Comparison of ENCODE assay signal across 8 mouse cellular contexts in genomic region chr11:51635127-51635524, GRCm38 (mm10). TPM values are rescaled to one million over a fixed set of nuclear protein-coding genes. Genes with fewer than 3 reads are reported as not detected.
A peak's percentile ranks its signal among the peaks of the same experiment; 100 is the strongest.
DNase-seq lines count a peak whose midpoint lies in the region; ATAC-seq and TF ChIP-seq lines count a peak whose summit lies in the region.

No protein-coding gene starts in this region.

- no peak for ATAC-seq in megakaryocyte, adult 5-6 weeks (ENCODE audit: poor library complexity, severe bottlenecking)
- no peak for ATAC-seq in forebrain, embryonic 11.5 days (replicated peaks; ENCODE audit: low FRiP score)
- ATAC-seq in limb, embryonic 13.5 days (ENCODE audit: low FRiP score, low read depth): no peak

- H3K9ac ChIP-seq in forebrain, embryonic 11.5 days (ENCODE audit: low read length): peak overlapping the region; percentile 76
- H3K9ac ChIP-seq in limb, embryonic 13.5 days: peak overlapping the region; percentile 77

- no peaks in the 10 kb centered on the region for H3K9me3 ChIP-seq in megakaryocyte, embryonic 14.5 days
- H3K9me3 ChIP-seq in forebrain, embryonic 11.5 days (ENCODE audit: control insufficient read depth, low read length): no peaks in the 10 kb centered on the region
- H3K9me3 ChIP-seq in limb, embryonic 13.5 days: no peaks in the 10 kb centered on the region

- H3K4me2 ChIP-seq in forebrain, embryonic 11.5 days (ENCODE audit: low read depth, low read length, severe bottlenecking): peak overlapping the region; percentile 78
- peak overlapping the region; percentile 86 for H3K4me2 ChIP-seq in limb, embryonic 13.5 days (replicated peaks)

- WGBS in forebrain, embryonic 11.5 days: 22% methylated on average over 6 of the region's 6 CpGs
- WGBS in limb, embryonic 13.5 days: 21% methylated on average over 6 of the region's 6 CpGs
- 7% methylated on average over 6 of the region's 6 CpGs for WGBS in small intestine, adult 2 months

- TF ChIP-seq POLR2A in small intestine, adult 2 months (IDR thresholded peaks at IDR 0.05; ENCODE audit: low read depth, low read length): no peak

- no peak overlapping the region for H3K27ac ChIP-seq in forebrain, embryonic 11.5 days (ENCODE audit: low read depth, low read length)
- H3K27ac ChIP-seq in limb, embryonic 13.5 days: peak overlapping the region; percentile 74
- peak overlapping the region; percentile 86 for H3K27ac ChIP-seq in small intestine, adult 2 months (ENCODE audit: insufficient read depth, low read depth, low read length)

- TF ChIP-seq CTCF in small intestine, adult 2 months (IDR thresholded peaks at IDR 0.05; ENCODE audit: extremely low read depth, insufficient read length, insufficient replicate concordance, low read depth, low read length): no peak; the same call in 1 of the 2 replicates

- H3K4me3 ChIP-seq in megakaryocyte, embryonic 14.5 days (replicated peaks): peak overlapping the region; percentile 95
- H3K4me3 ChIP-seq in forebrain, embryonic 11.5 days (ENCODE audit: low read depth, low read length): peak overlapping the region; percentile 72
- H3K4me3 ChIP-seq in limb, embryonic 13.5 days: peak overlapping the region; percentile 75
- peak overlapping the region; percentile 80 for H3K4me3 ChIP-seq in small intestine, adult 2 months (ENCODE audit: low read depth, low read length)

- H3K36me3 ChIP-seq in megakaryocyte, embryonic 14.5 days (replicated peaks; ENCODE audit: low read length): peaks cover 24% of the 10 kb centered on the region
- H3K36me3 ChIP-seq in forebrain, embryonic 11.5 days (ENCODE audit: control insufficient read depth, insufficient read depth, low read length): no peaks in the 10 kb centered on the region
- no peaks in the 10 kb centered on the region for H3K36me3 ChIP-seq in limb, embryonic 13.5 days
- H3K36me3 ChIP-seq in small intestine, adult 2 months (ENCODE audit: control insufficient read depth, insufficient read depth, low read length): no peaks in the 10 kb centered on the region

- H3K27me3 ChIP-seq in megakaryocyte, embryonic 14.5 days (replicated peaks): no peaks in the 10 kb centered on the region
- H3K27me3 ChIP-seq in forebrain, embryonic 11.5 days (ENCODE audit: control insufficient read depth, insufficient read depth, low read length): no peaks in the 10 kb centered on the region
- H3K27me3 ChIP-seq in limb, embryonic 13.5 days: no peaks in the 10 kb centered on the region
- no peaks in the 10 kb centered on the region for H3K27me3 ChIP-seq in small intestine, adult 2 months (ENCODE audit: control insufficient read depth, insufficient read depth, low read length)

- DNase-seq in forebrain, embryonic 11.5 days (ENCODE audit: low spot score): no peak
- no peak for DNase-seq in spleen, postnatal 4 days (ENCODE audit: low spot score in 2 of 2)
- no peak for DNase-seq in thymus, adult 18-20 months
- no peak for DNase-seq in left cerebral cortex, adult 8-10 months (ENCODE audit: low spot score in 2 of 2)

- peaks cover 74% of the 10 kb centered on the region for H3K4me1 ChIP-seq in megakaryocyte, embryonic 14.5 days
- peaks cover 6% of the 10 kb centered on the region; the same call in 1 of the 2 replicates for H3K4me1 ChIP-seq in forebrain, embryonic 11.5 days (replicated peaks; ENCODE audit: control insufficient read depth, insufficient read depth, low read length)
- H3K4me1 ChIP-seq in limb, embryonic 13.5 days: peaks cover 36% of the 10 kb centered on the region
- H3K4me1 ChIP-seq in small intestine, adult 2 months (ENCODE audit: control insufficient read depth, insufficient read depth, insufficient read length, low read length): peaks cover 6% of the 10 kb centered on the region

RNA-seq across cellular contexts. Expression of gene Rmnd5b, which starts 0.6 kb away (rescaled TPM):
- polyA plus RNA-seq in megakaryocyte, embryonic 14.5 days (2012; ENCODE audit: insufficient read depth, low replicate concordance): 12.9 and 15.1 TPM in 2 replicates
- total RNA-seq in megakaryocyte, adult 5-6 weeks (2015): 50.8 and 63.1 TPM in 2 replicates
- 19.2 and 35.5 TPM in 2 replicates for total RNA-seq in megakaryocyte, adult 5-6 weeks (2017)
- polyA plus RNA-seq in forebrain, embryonic 11.5 days (2014; fragmentation: Nextera tagmentation; extraction: Ambion mirVana): 40.4 and 47.8 TPM in 2 replicates
- polyA plus RNA-seq in limb, embryonic 13.5 days (2015; fragmentation: Nextera tagmentation; extraction: Ambion mirVana): 51.8 and 56.1 TPM in 2 replicates
- 36.0 and 45.9 TPM in 2 replicates for polyA plus RNA-seq in small intestine, adult 2 months (2012; rRNA removed)
- 10 to 100 TPM; 48.2 to 59.4 (median 54.7) TPM for total RNA-seq in left cerebral cortex, adult 8-10 months (2022)

RNA-seq across cellular contexts. Expression of gene N4bp3, which starts 15.5 kb away (rescaled TPM):
- 2.5 and 6.0 TPM in 2 replicates for polyA plus RNA-seq in megakaryocyte, embryonic 14.5 days (2012; ENCODE audit: insufficient read depth, low replicate concordance)
- 0.80 and 1.3 TPM in 2 replicates for total RNA-seq in megakaryocyte, adult 5-6 weeks (2015)
- 0.45 and 2.9 TPM in 2 replicates for total RNA-seq in megakaryocyte, adult 5-6 weeks (2017)
- polyA plus RNA-seq in forebrain, embryonic 11.5 days (2014; fragmentation: Nextera tagmentation; extraction: Ambion mirVana): 11.3 and 11.7 TPM in 2 replicates
- 31.1 and 32.4 TPM in 2 replicates for polyA plus RNA-seq in limb, embryonic 13.5 days (2015; fragmentation: Nextera tagmentation; extraction: Ambion mirVana)
- polyA plus RNA-seq in small intestine, adult 2 months (2012; rRNA removed): 2.5 and 5.0 TPM in 2 replicates
- 10 to 100 TPM; 15.5 to 17.2 (median 16.7) TPM for total RNA-seq in left cerebral cortex, adult 8-10 months (2022)

RNA-seq across cellular contexts. Expression of gene Nhp2, which starts 15.6 kb away (rescaled TPM):
- polyA plus RNA-seq in megakaryocyte, embryonic 14.5 days (2012; ENCODE audit: insufficient read depth, low replicate concordance): 44.8 and 144 TPM in 2 replicates
- total RNA-seq in megakaryocyte, adult 5-6 weeks (2015): 45.3 and 50.5 TPM in 2 replicates
- total RNA-seq in megakaryocyte, adult 5-6 weeks (2017): 38.1 and 52.6 TPM in 2 replicates
- 154 and 165 TPM in 2 replicates for polyA plus RNA-seq in forebrain, embryonic 11.5 days (2014; fragmentation: Nextera tagmentation; extraction: Ambion mirVana)
- polyA plus RNA-seq in limb, embryonic 13.5 days (2015; fragmentation: Nextera tagmentation; extraction: Ambion mirVana): 129 and 141 TPM in 2 replicates
- polyA plus RNA-seq in small intestine, adult 2 months (2012; rRNA removed): 33.8 and 45.0 TPM in 2 replicates
- 10 to 100 TPM; 50.4 to 57.4 (median 53.6) TPM for total RNA-seq in left cerebral cortex, adult 8-10 months (2022)

RNA-seq across cellular contexts. Expression of gene D930048N14Rik, which starts 15.6 kb away (rescaled TPM):
- polyA plus RNA-seq in megakaryocyte, embryonic 14.5 days (2012; ENCODE audit: insufficient read depth, low replicate concordance): not detected in 2 replicates
- total RNA-seq in megakaryocyte, adult 5-6 weeks (2015): 0.33 and 0.43 TPM in 2 replicates
- total RNA-seq in megakaryocyte, adult 5-6 weeks (2017): 0.26 TPM in 1 of 2 replicates, not detected in the other
- 0.97 and 1.1 TPM in 2 replicates for polyA plus RNA-seq in forebrain, embryonic 11.5 days (2014; fragmentation: Nextera tagmentation; extraction: Ambion mirVana)
- 3.1 and 3.5 TPM in 2 replicates for polyA plus RNA-seq in limb, embryonic 13.5 days (2015; fragmentation: Nextera tagmentation; extraction: Ambion mirVana)
- polyA plus RNA-seq in small intestine, adult 2 months (2012; rRNA removed): 2.4 and 3.1 TPM in 2 replicates
- total RNA-seq in left cerebral cortex, adult 8-10 months (2022): 1 to 10 TPM; 1.6 to 2.8 (median 2.6) TPM

RNA-seq across cellular contexts. Expression of gene Hnrnpab, which starts 28.5 kb away (rescaled TPM):
- polyA plus RNA-seq in megakaryocyte, embryonic 14.5 days (2012; ENCODE audit: insufficient read depth, low replicate concordance): 373 and 587 TPM in 2 replicates
- total RNA-seq in megakaryocyte, adult 5-6 weeks (2015): 319 and 341 TPM in 2 replicates
- 548 and 571 TPM in 2 replicates for total RNA-seq in megakaryocyte, adult 5-6 weeks (2017)
- 830 and 925 TPM in 2 replicates for polyA plus RNA-seq in forebrain, embryonic 11.5 days (2014; fragmentation: Nextera tagmentation; extraction: Ambion mirVana)
- 415 TPM in 2 replicates for polyA plus RNA-seq in limb, embryonic 13.5 days (2015; fragmentation: Nextera tagmentation; extraction: Ambion mirVana)
- 276 and 428 TPM in 2 replicates for polyA plus RNA-seq in small intestine, adult 2 months (2012; rRNA removed)
- total RNA-seq in left cerebral cortex, adult 8-10 months (2022): 100 to 1,000 TPM; 113 to 139 (median 126) TPM
